Mouse (Mus musculus): ENCODE measurements around the gene Tmem141.

GRCm38 (mm10) chr2:25666516-25666915 is 44.7 kb upstream of the Tmem141 start:
- TF ChIP-seq EP300 (IDR thresholded peaks at IDR 0.05) (no peak), CTCF (IDR thresholded peaks at IDR 0.05) (no peak)

All from lung, postnatal 0 days (tissue).